ENCODE assay signal across 34 mouse cellular contexts in the genomic region with DNA sequence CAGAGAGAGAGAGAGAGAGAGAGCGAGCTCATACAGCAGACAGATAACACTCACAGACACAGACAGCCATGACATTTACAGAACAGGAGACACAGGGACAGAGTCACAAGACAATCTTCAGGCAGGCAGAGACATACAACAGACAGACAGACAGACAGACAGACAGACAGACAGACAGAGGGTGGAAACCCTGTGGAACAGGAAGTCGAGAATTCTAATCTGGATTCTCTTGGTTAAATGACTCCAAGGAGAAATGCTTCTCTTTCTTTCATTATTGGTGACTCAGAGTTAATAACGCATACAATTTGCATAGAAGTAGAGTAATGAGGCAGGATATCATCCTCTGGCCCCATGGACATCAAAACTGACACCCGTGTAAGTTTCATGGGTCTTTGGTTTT. TPM values are rescaled to one million over a fixed set of nuclear protein-coding genes. Genes with fewer than 3 reads are reported as not detected.
DNase-seq lines count a peak whose midpoint lies in the region; ATAC-seq and TF ChIP-seq lines count a peak whose summit lies in the region.
"Had no signal": no experiment of that assay in that cellular context is flagged by ENCODE, and none has a peak within 500 bp of the region (broad histone marks: within the 10 kb centered on the region; RNA-seq: fewer than 3 reads in every experiment).

No protein-coding gene starts in this region.

- DNase-seq in heart, embryonic 10.5 days (ENCODE audit: low spot score) = peak; percentile 47
- DNase-seq in heart, postnatal 14 days = no peak
- no peak for DNase-seq in kidney, adult 2 months
- DNase-seq: adrenal gland, adult 8-10 months; adrenal gland, postnatal 25 days; cerebellum, adult 11-12 months; cerebellum, adult 8-10 months; cerebellum, postnatal 10 days; cerebellum, postnatal 36 days; embryo, embryonic 11 days; gastrocnemius, postnatal 10 days; gastrocnemius, postnatal 36 days; heart, adult 2 months; heart, postnatal 36 days; kidney, adult 11 months had no signal

- no peak for TF ChIP-seq CTCF in kidney, adult 2 months (conservative IDR thresholded peaks at IDR 0.05; ENCODE audit: insufficient read depth, insufficient read length, low read depth, low read length)

- peak; percentile 55 for ATAC-seq in CD4-positive, CD25-positive, alpha-beta regulatory T cell, adult 4 months
- ATAC-seq in activated CD4-positive, CD25-positive, alpha-beta regulatory T cell, adult 4 months = peak; percentile 38
- no peak for ATAC-seq in frontal cortex, adult (ENCODE audit: low TSS enrichment)
- ATAC-seq: forebrain, embryonic 15.5 days; hindbrain, postnatal 0 days had no signal

- WGBS in heart, embryonic 10.5 days = 71% methylated on average over 4 of the region's 4 CpGs
- WGBS in kidney, adult 2 months = 62% methylated on average over 4 of the region's 4 CpGs

- no peak for TF ChIP-seq POLR2A in kidney, adult 2 months (IDR thresholded peaks at IDR 0.05; ENCODE audit: low read depth, low read length)

- no peak overlapping the region for H3K4me3 ChIP-seq in heart, embryonic 10.5 days
- H3K4me3 ChIP-seq in kidney, adult 2 months (ENCODE audit: insufficient read depth, low read depth, low read length) = no peak overlapping the region
- H3K4me3 ChIP-seq: embryonic facial prominence, embryonic 10.5 days; embryonic facial prominence, embryonic 13.5 days; erythroblast, embryonic 14.5 days; forebrain, embryonic 12.5 days; forebrain, embryonic 15.5 days; heart, adult 2 months; hindbrain, embryonic 10.5 days had no signal

- H3K4me1 ChIP-seq in heart, embryonic 10.5 days = no peaks in the 10 kb centered on the region
- no peaks in the 10 kb centered on the region for H3K4me1 ChIP-seq in kidney, adult 2 months (ENCODE audit: control insufficient read depth, insufficient read depth, low read length)
- H3K4me1 ChIP-seq: embryonic facial prominence, embryonic 10.5 days; embryonic facial prominence, embryonic 13.5 days; forebrain, embryonic 12.5 days; forebrain, embryonic 15.5 days; hindbrain, embryonic 10.5 days had no signal

- no peaks in the 10 kb centered on the region for H3K36me3 ChIP-seq in heart, embryonic 10.5 days
- H3K36me3 ChIP-seq in kidney, adult 2 months (ENCODE audit: control insufficient read depth, insufficient read depth, low read length) = no peaks in the 10 kb centered on the region
- H3K36me3 ChIP-seq: embryonic facial prominence, embryonic 10.5 days; embryonic facial prominence, embryonic 13.5 days; forebrain, embryonic 12.5 days; forebrain, embryonic 15.5 days; G1E; hindbrain, embryonic 10.5 days had no signal

- no peaks in the 10 kb centered on the region for H3K9me3 ChIP-seq in heart, embryonic 10.5 days
- H3K9me3 ChIP-seq: embryonic facial prominence, embryonic 10.5 days; embryonic facial prominence, embryonic 13.5 days; forebrain, embryonic 12.5 days; forebrain, embryonic 15.5 days; G1E; hindbrain, embryonic 10.5 days had no signal

- H3K27ac ChIP-seq in heart, embryonic 10.5 days = no peak overlapping the region
- H3K27ac ChIP-seq in kidney, adult 2 months (ENCODE audit: insufficient read depth, low read depth, low read length) = no peak overlapping the region
- H3K27ac ChIP-seq: embryonic facial prominence, embryonic 10.5 days; embryonic facial prominence, embryonic 13.5 days; forebrain, embryonic 12.5 days; forebrain, embryonic 15.5 days; heart, adult 2 months; hindbrain, embryonic 10.5 days; hindbrain, embryonic 14.5 days; hindbrain, postnatal 0 days had no signal

- H3K27me3 ChIP-seq in heart, embryonic 10.5 days (ENCODE audit: insufficient read depth, poor library complexity, severe bottlenecking) = no peaks in the 10 kb centered on the region
- no peaks in the 10 kb centered on the region for H3K27me3 ChIP-seq in kidney, adult 2 months (replicated peaks; ENCODE audit: control insufficient read depth, insufficient read depth, low read length)
- H3K27me3 ChIP-seq: embryonic facial prominence, embryonic 13.5 days; forebrain, embryonic 12.5 days; forebrain, embryonic 15.5 days had no signal

- intact Hi-C loops in heart, postnatal 14 days (cut with DNase I) = no loop called here

RNA-seq across cellular contexts. Expression of a gene that starts 5.8 kb away (rescaled TPM):
- not detected in 2 replicates for polyA plus RNA-seq in heart, embryonic 10.5 days (2016; fragmentation: Nextera tagmentation; extraction: Ambion mirVana)
- under 1 TPM; 0.14 to 0.24 TPM for total RNA-seq in heart, postnatal 14 days (2021)
- polyA plus RNA-seq in CD4-positive, CD25-positive, alpha-beta regulatory T cell, adult 4 months (2017; shearing (Covaris generic)) = 100 to 1,000 TPM; 188 to 330 TPM
- 100 to 1,000 TPM; 116 to 187 TPM for polyA plus RNA-seq in activated CD4-positive, CD25-positive, alpha-beta regulatory T cell, adult 4 months (2017; shearing (Covaris generic))
- 0.08 and 0.45 TPM in 2 replicates for polyA plus RNA-seq in kidney, adult 2 months (2012; rRNA removed)
- total RNA-seq: adrenal gland, postnatal 25 days; gastrocnemius, adult 18-20 months; gastrocnemius, postnatal 10 days; gastrocnemius, postnatal 36 days; granulocyte monocyte progenitor cell, adult 5-6 weeks; heart, adult 2 months; heart, postnatal 36 days; hindbrain, postnatal 0 days had no signal
- polyA plus RNA-seq: brain, embryonic 14.5 days; embryonic facial prominence, embryonic 10.5 days; embryonic facial prominence, embryonic 13.5 days; erythroblast, embryonic 14.5 days; forebrain, embryonic 15.5 days; hindbrain, embryonic 14.5 days; hindbrain, postnatal 0 days had no signal

RNA-seq across cellular contexts. Expression of a gene that starts 26.3 kb away (rescaled TPM):
- polyA plus RNA-seq in heart, embryonic 10.5 days (2016; fragmentation: Nextera tagmentation; extraction: Ambion mirVana) = not detected in 2 replicates
- not detected for total RNA-seq in heart, postnatal 14 days (2021)
- not detected for polyA plus RNA-seq in CD4-positive, CD25-positive, alpha-beta regulatory T cell, adult 4 months (2017; shearing (Covaris generic))
- polyA plus RNA-seq in activated CD4-positive, CD25-positive, alpha-beta regulatory T cell, adult 4 months (2017; shearing (Covaris generic)) = under 1 TPM in 1 of 2 experiments, not detected in 1; 0.15 TPM
- not detected in 2 replicates for polyA plus RNA-seq in kidney, adult 2 months (2012; rRNA removed)
- total RNA-seq: adrenal gland, adult 8-10 months; adrenal gland, postnatal 25 days; gastrocnemius, adult 18-20 months; gastrocnemius, postnatal 10 days; gastrocnemius, postnatal 36 days; granulocyte monocyte progenitor cell, adult 5-6 weeks; heart, adult 2 months; heart, postnatal 36 days had no signal
- polyA plus RNA-seq: brain, embryonic 14.5 days; embryonic facial prominence, embryonic 10.5 days; embryonic facial prominence, embryonic 13.5 days; erythroblast, embryonic 14.5 days; forebrain, embryonic 12.5 days; forebrain, embryonic 15.5 days; G1E; heart, adult 2 months; heart, embryonic 11.5 days; heart, embryonic 14.5 days; heart, postnatal 0 days; hindbrain, embryonic 10.5 days; intestine, embryonic 14.5 days had no signal

RNA-seq across cellular contexts. Expression of a gene that starts 56.2 kb away (rescaled TPM):
- not detected in 2 replicates for polyA plus RNA-seq in heart, embryonic 10.5 days (2016; fragmentation: Nextera tagmentation; extraction: Ambion mirVana)
- total RNA-seq in heart, postnatal 14 days (2021) = 1 to 10 TPM in 1 of 2 experiments, under 1 TPM in 1; 0.93 to 1.0 TPM
- under 1 TPM in 1 of 2 experiments, not detected in 1; 0.08 TPM for polyA plus RNA-seq in CD4-positive, CD25-positive, alpha-beta regulatory T cell, adult 4 months (2017; shearing (Covaris generic))
- under 1 TPM in 1 of 2 experiments, not detected in 1; 0.12 TPM for polyA plus RNA-seq in activated CD4-positive, CD25-positive, alpha-beta regulatory T cell, adult 4 months (2017; shearing (Covaris generic))
- not detected in 2 replicates for polyA plus RNA-seq in kidney, adult 2 months (2012; rRNA removed)
- total RNA-seq: granulocyte monocyte progenitor cell, adult 5-6 weeks; hindbrain, postnatal 0 days had no signal
- polyA plus RNA-seq: brain, embryonic 14.5 days; embryonic facial prominence, embryonic 10.5 days; embryonic facial prominence, embryonic 13.5 days; erythroblast, embryonic 14.5 days; forebrain, embryonic 12.5 days; forebrain, embryonic 15.5 days; G1E; heart, embryonic 11.5 days; hindbrain, embryonic 10.5 days; hindbrain, embryonic 14.5 days; hindbrain, postnatal 0 days; intestine, embryonic 14.5 days had no signal

Comparison
In these comparisons a context has a peak if more than half of its experiments do, and no peak if none do; other contexts are left out.
1. RNA of a gene that starts 5.8 kb away (polyA plus RNA-seq): 188 to 330 TPM in CD4-positive, CD25-positive, alpha-beta regulatory T cell, adult 4 months and 116 to 187 TPM in activated CD4-positive, CD25-positive, alpha-beta regulatory T cell, adult 4 months; 0.08 to 0.45 TPM in kidney, adult 2 months and not detected in heart, embryonic 10.5 days; every median in the first group is over 10 times any median in the second.